Mouse (Mus musculus) testis, postnatal 10 days (tissue): ENCODE measurements at regions not wholly inside any gene's neighbourhood (a gene's known extent, or its start where the extent isn't known, plus 50 kb on each side); places are given as distances from the start of the nearest gene placed in this dataset.

Experiments used
- DNase-seq: peaks from one replicate; pipeline ENCODE4 v3.0.0; 2021; ENCODE audit warnings: low spot score

DNA sequence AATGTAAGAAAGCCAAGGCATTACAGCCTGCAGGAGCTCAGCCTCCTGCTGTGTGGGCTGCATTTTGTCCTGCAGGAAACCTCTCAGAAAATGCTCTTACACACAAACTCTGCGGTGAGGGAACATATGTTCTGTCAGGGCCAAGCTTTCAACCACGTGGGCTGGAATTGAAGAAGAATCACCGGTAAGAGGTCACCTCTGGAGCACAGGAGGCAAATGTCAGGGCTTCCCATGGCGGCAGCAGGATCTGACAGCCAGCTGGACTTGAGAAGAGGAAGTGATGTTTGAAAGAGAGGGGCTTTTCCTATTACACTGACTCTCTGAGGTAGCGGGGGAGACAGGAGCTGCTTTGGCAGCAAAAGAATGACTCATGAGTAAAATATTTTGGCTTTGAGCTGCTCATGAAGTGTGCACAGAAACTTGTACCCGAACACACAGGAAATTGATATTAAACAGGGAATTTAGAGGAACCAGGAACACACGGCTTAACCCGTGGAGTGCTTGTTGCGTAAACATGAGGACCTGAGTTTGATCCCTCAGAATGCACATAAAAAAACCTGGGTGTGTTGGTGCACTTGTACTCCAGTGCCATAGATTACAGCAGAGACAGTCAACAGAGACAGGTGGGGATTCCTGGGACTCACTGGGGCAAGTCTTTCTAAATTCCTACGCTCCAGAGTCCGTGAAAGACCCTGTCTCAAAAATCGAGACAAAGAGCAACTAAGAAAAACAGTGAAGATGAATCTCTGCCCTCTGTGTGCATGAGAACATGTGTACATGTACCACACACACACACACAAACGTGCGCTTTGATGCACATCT is 848.1 kb upstream of the A1bg start:
- DNase-seq = no peak

DNA sequence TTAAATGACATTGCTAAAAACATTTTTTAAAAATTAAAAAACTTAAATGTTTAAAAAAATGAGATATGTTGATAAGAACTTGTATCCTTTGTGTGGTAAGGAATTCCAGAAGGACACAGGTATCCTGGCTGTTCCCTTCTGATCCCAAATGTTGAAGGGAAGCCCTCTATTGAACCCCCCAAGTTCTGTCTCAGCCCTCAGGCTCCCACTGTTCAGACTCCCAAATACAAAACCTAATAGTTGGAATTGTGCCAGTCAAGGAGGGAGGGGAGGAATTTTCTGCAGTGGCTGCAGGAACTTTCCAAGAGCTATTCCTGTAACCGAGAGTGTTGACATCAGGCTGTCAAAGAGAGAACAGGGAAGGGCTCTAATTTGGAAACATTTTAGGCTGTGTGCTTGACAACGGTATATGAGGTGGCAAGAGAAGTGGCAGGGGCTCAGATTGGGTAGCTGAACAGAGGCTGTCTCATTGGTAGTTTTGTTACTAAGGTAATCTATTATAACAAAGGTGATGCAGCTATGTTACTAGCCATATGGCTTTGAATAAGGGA is 843.8 kb upstream of the A1bg start:
- DNase-seq = no peak

DNA sequence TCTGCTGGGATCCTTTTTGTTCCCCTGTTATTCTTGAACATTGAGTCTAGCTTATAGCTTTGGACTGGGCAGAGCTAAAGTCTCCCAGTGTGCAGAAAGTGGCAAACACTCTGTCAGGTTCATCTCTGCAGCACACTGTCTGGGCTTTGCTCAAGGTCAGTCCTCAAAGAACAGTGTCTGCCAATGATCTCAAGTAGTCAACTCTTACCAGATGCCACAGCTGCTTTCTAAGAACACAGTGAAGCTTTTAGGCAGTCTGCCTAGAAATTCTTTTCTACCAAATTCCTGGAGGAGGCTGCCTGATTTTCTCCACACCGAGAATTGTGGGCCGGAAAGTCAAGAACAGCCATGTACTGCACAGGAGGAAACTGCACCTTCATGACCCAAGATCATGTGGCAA is 831.0 kb upstream of the A1bg start:
- no peak for DNase-seq

DNA sequence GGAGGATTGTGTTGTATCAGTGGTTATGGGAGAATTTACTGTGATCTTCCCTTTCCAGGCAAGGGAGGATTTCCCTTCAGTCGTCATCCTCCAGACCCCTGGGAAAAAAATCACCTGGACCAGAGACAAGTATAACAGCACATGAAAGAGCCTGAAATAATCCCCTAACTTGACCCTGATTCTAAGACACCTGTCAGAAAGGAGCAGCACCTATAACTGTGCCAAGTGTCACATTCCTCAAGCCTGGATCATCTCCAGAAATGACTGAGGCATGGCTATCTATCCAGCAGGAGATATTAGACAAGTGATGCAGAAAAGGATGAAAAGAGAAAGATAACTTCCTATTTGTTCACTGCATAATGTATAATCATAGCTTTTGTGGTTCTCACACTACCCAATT is 800.9 kb upstream of the A1bg start:
- no peak for DNase-seq

DNA sequence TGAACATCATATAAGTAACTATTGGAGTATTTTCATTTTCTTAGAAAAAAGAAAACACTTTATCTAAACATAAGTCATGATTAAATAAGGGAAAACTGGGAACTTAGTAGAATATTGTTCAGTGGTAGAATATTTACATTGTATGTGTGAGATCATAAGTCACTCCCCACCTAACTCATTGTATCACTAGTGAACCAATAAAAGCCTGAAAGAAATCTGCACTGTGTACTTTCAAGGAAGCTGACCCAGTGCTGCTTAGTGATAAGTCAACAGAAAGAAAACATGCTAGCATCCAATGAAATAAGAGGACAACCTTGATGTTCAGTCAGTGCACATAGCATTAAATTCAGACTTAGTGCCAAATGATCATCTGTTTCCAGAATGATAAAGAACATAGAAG is 795.7 kb upstream of the A1bg start:
- no peak for DNase-seq

DNA sequence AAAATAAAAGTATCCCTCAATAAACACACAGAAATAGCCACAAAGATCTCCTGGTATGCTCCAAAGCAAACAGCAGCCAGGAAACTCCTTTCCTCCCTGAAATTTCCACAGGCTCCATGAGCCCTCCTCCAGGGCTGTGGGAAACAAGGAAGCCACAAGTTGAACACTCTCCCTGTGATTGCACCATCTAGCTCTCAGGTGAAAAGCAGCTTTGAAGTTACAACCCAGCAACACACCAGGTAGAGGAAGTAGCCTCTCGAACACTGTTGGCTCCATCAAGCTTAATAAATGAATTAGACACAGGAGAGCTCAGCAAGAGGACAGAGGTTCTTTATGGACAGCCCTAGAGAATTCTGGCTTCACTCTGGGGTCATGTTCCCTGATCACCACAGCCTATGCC is 794.4 kb upstream of the A1bg start:
- DNase-seq = no peak

DNA sequence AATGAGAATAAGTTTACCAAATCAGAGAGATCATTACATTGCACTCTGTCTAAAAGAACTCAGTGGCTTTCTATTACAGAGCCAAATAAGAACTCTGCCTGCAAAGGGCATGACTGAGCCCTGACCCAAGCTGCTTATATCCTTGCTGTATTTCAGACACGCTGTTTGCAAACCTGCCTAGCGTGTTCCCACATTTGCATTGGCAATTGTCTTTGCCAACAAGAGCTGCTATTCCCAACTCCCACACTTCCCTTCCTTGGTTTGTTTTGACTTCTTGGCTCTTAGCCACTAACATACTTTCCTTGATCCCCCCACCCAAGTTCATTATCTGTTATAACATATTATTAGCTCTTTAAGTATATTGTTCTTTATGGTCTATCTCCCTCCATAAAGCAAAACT is 791.1 kb upstream of the A1bg start:
- DNase-seq = no peak

DNA sequence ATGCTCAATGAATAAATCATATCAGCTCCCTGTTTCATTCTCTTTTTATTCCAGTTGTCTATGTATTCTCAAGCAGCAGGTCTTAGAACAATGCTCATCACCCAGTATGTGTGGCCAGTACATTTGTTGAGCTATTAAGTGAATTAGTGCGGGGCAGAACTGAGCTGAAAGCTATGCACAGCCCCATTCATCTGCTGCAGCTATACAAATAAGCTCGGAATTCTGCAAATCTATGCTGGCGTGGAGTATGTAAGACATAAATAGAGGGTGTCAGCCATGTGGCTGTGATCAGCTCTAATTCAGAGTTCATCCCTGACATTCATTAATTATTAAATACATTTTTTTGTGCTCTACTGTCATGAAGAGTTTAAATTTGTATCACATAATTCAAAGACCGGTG is 786.1 kb upstream of the A1bg start:
- no peak for DNase-seq

DNA sequence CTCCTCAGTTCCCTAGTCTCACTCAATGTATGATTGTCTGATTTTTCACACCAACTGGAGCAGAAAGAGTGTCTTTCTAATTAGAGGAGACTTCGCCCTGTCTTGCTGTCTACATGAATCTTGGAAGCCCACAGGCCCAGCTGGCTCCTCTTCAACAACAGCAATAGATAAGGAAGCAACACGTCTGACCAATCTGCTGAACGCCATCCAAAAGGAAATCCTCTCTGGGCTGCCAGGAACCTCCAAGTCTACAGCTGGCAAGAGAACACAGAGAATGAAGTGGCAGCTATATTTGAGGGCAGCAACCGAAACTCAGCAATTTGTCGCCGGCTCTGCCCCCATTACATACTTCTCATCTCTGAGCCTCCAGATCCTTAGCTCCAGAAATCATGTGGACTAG is 785.1 kb upstream of the A1bg start:
- no peak for DNase-seq

DNA sequence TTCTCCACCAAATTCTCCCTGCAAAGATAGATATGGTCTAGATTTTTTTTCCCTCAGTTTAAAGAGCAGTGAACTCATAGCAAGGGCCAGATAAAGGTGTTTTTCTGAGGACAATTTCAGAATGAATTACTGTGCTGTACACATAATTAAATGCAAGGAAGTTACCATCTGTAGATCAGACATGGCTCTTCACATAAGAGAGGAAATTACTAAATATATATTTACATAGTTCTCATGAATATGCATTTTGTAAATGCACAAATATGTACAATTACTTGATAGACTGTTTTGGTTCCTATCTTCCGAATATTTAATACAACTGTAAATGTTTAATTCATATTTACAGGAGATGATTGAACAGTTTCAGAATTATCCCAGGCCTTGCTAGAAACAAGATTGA is 769.9 kb upstream of the A1bg start:
- DNase-seq = no peak

DNA sequence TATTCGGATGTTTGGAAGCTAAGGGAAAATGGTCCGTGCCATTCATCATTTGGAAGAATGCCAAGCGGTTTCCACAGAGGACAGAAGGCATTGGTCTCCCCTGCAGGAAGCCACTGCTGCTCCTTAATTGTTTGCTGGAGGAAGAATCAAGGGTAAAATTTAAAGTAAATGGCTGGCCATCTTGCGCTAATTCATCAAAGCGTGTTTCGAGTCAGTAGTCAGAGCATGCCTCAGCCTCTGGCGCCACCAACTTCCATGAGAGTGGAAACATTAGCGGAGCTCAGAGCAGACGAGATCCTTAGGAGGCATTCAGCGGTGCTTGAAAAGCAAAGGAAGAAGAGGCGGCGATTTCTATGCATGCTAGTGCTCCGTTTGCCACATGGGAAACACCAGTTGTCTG is 767.6 kb upstream of the A1bg start:
- no peak for DNase-seq

DNA sequence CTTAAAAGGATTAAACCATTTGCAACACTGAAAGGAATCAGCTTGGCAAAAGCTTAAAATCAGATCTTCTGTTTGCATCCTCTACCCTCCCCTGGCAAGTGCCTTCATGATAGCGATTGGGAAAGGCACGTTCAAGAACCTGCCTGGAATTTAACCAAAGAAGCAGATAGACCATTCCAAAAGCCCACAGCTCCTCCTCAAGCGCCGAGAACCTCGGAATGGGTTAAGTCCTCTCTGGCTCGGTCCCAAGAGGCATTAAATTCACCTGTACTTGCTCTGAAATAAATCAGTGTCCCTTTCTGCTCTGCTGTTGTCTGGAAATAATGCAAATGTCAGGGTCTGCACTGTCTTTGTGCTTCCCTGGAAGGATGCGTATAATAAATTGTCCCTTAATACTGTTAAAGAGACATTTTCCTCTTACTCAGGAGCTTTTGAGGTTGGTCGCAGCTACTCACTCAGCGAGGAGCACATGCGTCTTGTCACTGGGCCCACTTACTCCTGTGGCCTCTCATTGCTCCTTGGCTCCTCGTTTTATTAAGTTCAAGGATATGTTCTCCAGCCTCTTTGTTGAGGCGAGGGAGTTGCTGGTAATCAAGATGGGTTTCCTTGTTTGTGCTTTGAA is 767.1 kb upstream of the A1bg start:
- DNase-seq = no peak

DNA sequence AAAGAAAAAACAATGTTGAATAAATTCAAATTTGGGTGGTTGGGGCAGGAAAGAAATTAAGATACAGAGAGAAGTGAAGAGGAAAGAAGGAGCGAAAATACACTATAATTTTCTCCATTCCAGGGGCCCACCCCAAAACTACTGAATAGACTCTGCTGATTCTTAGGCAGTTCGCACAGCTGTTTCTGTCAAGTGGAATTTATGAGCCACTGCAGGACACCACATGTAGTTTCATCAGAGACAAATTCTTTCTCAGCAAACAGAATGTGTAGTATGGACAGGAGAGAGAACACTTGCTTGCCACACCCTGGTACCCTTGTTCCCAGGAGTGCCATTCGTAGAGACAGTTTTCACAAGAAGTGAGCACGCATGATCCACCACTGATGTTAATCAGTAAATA is 760.2 kb upstream of the A1bg start:
- no peak for DNase-seq

DNA sequence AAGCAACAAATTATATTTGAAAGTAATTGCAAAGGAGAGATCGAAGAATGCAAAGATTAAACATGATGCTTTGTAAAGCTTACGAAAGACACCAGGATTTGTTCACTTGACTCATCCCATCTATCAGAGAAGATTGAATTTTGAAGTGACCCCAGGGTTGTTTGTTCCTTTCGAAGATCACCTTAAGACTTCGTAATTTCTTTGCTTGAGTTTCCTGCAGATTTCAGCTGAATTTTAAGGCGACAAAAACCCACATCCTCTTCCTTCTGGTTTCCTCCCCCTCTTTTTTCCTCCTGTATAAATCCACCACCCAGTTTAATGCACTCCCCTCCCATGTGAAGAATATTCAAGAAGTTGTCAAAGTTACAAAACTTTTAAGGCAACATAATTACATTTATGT is 747.7 kb upstream of the A1bg start:
- no peak for DNase-seq

DNA sequence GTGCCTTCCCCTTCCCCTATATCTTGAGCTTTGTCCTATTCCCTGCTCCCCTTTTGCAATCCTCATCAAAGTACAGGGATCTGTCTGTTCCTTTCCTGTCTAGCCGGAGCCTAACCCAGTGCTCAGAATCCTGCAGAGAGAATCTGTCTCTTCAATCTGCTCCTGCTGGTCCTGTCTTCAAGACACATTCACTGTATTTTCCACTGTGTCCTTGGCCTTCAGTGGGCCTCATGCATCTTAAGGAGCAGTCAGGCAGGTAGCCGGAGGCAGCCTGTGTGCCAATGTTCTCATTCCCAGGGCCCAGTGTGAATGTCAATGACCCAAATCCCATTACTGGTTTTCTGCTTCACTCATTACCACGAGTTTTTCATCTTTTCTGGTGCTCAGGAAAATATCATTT is 737.8 kb upstream of the A1bg start:
- DNase-seq = no peak

DNA sequence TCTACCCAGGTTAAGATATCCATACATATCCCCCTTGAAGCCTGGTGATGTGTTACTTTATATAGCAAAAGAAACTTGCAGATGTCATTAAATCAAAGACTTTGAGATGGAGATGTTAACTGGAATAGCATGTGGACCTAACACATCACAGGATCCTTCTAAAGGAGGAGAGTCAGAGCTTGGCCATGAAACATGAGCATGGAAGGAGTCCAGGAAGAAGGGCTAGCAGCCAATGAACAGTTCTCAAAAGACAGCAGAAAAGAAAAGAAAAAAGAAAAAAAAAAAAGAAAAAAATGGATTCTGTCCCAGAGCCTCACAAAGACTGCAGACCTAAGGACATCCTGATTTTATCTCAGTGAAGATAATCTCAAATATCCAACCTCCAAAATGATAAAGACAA is 734.1 kb upstream of the A1bg start:
- DNase-seq = no peak

DNA sequence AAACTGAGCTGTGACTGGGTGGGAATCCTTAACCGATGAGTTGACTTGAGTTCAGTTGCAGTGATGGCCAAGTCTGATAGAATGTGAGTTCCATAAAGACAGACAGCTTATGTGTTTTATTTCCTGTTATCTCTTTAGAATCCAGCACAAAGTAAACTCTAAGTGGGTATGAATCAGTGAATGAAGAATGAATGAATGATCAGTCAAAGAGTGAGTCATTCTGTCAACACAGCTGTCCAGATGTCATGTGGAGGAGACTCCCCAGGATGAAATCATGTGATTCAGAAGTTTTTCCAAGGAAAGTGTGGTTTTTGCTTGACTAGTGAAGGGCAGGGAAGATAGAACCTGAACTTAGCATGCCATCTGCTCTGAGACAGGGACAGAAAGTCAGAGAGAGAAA is 732.0 kb upstream of the A1bg start:
- DNase-seq = no peak

DNA sequence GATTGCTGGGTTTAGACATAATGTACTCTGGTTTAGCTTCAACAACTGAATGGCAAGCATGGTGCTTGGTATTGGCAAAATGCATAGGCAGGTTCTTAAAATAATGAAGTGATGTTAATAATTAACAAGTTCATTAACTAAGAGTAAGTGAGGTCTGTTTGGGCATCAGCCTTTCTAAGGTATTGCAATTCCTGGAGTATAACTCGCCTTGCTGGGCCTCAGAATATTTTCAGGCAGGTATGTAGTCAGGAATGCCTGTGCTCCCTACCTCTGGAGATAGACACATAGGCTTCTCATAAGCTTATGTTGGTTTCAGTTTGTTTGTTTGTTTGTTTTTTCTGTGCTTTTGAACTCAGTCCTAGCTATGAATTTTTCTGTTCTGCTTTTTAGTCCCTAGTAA is 731.0 kb upstream of the A1bg start:
- DNase-seq = no peak

DNA sequence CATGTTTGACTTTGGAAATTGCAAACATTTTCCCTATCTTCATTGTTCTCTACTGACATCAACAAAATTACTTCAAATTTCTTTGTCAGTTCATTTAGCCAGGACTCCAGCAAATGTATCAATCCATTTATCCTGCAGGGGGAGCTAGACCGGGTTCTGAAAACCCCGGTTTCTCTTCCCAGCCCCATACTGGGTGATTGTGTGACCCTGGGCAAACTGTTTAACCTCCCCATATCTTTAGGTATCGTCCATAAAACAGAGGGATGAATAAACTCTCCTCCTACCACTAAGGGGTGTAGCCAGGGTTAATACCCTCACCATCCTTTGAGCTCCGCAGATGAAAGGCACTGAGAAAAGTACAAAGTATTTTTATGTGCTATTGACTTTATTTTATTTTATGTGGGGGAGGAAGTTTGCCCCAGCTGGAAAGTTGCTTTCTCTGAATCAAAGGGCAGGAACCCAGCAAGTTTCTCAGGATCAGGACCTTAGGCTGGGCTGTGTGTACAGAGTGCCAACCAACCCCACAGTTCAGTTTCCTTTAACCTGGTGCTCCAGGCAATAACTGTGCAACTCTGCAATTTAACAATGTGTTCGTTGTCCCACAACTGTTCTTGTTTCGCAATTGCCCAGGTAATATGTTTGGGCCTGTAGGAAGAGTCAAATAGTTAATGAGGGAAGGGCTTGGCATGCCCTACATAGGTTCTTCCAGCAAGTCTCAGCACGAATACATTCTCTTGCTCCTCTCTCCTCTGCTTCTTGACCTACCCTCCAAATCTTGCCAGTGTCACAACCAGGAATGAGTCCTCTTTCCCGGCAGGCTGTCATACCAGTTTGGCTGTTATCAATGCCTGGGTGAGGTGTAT is 696.1 kb upstream of the A1bg start:
- DNase-seq = no peak

DNA sequence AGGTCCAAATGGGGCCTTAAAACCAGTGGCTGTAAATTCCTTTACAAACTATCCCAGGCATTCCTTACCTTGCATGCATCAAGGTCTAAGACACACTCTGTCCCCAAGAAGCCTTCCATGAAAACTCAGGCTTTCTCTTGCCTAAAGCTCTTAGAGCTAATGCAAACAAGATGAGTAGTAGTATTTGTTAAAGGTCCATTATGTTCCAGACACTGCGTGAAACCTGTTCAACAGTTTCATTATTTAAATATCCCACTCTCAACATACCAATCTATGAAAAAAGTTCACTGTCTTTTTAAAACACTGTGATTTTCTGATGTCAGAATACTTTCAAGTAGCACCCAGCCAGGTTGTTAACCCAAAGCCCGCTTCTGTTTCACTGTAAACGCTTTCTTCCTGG is 687.9 kb upstream of the A1bg start:
- no peak for DNase-seq

DNA sequence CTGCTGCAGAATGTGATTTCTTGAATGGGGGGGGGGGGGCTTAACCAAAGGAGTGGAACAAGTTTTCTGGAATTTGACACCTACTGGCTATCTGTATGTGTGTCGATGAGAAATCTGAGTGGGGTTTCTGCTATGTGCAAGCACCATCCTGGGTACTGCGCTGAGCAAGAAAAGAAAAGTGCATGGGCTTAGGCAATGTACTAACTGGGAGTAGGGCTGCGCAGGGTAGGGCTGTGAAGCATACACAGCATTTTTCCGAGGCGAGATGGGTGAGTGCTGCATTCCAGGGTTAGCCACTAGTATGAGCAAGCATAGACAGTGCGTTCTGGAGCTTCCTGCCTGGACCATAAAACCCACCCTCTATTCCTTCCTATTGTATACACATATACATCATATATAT is 686.8 kb upstream of the A1bg start:
- no peak for DNase-seq

DNA sequence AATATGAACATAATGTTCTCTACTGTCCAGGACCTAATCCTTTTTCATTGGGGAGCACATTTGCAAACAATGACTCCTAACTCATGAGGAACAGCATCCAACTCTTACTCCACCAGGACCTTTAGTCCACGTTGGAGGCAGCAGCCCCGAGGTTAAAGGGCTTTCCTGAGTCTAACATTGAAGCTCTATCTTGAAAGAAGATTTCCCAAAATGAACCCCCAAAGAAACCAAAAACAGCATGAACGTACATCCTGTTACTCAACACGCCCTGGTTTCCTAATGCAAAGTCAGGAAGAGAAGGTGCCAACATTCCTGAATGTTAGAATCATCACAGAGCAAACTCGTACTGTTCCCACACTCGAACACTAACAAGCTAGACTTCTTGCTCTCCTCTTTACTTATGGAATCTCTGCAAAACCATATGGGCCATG is 685.5 kb upstream of the A1bg start:
- no peak for DNase-seq

DNA sequence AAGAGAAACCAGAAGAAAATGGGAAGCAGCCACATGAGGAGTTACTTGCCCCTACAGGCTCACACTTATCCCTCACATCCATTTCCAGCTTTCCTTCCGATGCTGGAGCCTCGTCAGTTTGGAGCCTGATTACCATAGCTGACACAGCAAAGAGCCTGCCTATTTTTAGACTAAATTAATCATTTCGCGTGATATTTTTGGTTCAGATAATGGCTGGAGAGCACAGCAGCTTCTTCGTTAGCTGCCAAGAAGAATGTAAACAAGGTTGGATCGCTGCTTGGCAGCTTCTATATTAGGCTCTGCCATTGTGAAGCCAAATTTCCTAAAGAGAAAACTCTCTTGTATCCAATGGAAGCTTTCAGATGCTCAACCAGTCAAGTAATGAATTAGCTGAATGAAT is 676.9 kb upstream of the A1bg start:
- no peak for DNase-seq
